Mouse (Mus musculus) brown adipose tissue, adult 24 weeks (tissue): ENCODE data around the gene Mycn. TPM values are rescaled to one million over a fixed set of nuclear protein-coding genes. Genes with fewer than 3 reads are reported as not detected.

Source experiments
- H3K27ac ChIP-seq: fragments of 200-500 bp; replicated peaks from 2 replicates; pipeline ENCODE4 v1.5.1; 2012; ENCODE audit warnings: low read depth, mild to moderate bottlenecking, low read length
- H3K4me1 ChIP-seq: fragments of 200-500 bp; 2 replicates; pipeline ENCODE4 v1.6.1; 2012; ENCODE audit warnings: low read length, mixed read lengths; ENCODE audit not compliant: control insufficient read depth, insufficient read depth, insufficient read length
- H3K4me3 ChIP-seq: fragments of 200-500 bp; 2 replicates; pipeline ENCODE4 v1.5.1; 2012; ENCODE audit warnings: low read depth, mild to moderate bottlenecking, low read length, moderate library complexity; ENCODE audit not compliant: insufficient read depth
- polyA plus RNA-seq: library from polyadenylated mRNA; stranded (reverse); fragments of >200 nt; gene quantifications from 2 replicates; pipeline ENCODE4 v1.2.4, GENCODE M21; 2012; ENCODE audit not compliant: missing spikeins, insufficient read depth, insufficient read length

Mycn gene
- polyA plus RNA-seq, 1 experiment: not detected

- peaks cover 9% of the 10 kb centered on the region; the same call in 1 of the 2 replicates for H3K4me1 ChIP-seq
- H3K27ac ChIP-seq: no peak overlapping the region
- peak overlapping the region; percentile 65 for H3K4me3 ChIP-seq
Measured at GRCm38 (mm10) chr12:12938850-12939249, 2.9 kb downstream of the Mycn start.

GRCm38 (mm10) chr12:12938361-12938760 is 3.4 kb downstream of the Mycn start:
- peaks cover 9% of the 10 kb centered on the region; the same call in 1 of the 2 replicates for H3K4me1 ChIP-seq
- H3K27ac ChIP-seq: no peak overlapping the region
- H3K4me3 ChIP-seq: peak overlapping the region; percentile 65

GRCm38 (mm10) chr12:12937746-12938145 is 4.0 kb downstream of the Mycn start:
- Histone ChIP-seq H3K4me1 (peaks cover 9% of the 10 kb centered on the region; the same call in 1 of the 2 replicates), H3K27ac (no peak overlapping the region), H3K4me3 (peak overlapping the region; percentile 65; the same call in 1 of the 2 replicates)

DNA sequence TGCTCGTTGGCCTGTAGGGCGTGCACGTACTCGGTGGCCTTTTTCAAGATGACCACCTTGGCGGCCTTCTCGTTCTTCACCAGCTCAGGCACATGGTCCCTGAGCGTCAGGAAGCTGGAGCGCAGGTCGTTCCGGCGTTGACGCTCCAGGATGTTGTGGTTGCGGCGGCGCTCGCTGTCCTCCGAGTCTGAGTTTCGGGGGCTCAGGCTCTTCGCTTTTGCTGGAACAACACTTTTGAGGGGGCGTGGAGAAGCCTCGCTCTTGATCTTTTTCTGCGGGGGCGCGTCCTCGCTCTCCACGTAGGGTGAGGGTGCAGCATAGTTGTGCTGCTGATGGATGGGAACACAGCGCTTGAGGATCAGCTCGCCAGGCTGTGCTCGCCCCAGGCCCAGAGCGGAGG is 4.6 kb downstream of the Mycn start:
- Histone ChIP-seq H3K4me1 (peaks cover 9% of the 10 kb centered on the region; the same call in 1 of the 2 replicates), H3K27ac (no peak overlapping the region), H3K4me3 (no peak overlapping the region)

DNA sequence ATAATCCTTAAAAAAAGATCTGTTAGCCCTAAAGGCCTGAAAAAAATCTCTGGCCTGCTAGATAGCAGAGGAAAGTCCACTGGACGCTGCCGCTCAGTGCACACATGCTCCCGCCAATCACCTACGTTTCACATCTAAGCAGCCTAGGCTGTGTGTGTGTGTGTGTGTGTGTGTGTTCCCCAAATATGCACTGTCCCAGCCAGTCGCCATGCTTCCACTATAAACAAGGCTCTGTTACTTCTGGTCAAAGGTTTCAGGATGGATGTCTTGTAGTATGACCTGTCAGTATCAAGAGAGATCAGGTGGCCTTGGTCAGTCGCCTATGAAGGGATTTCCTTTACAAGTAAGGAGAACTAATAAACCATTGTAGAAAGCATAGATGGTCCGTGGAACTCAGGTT is 9.5 kb downstream of the Mycn start:
- Histone ChIP-seq H3K4me1 (no peaks in the 10 kb centered on the region), H3K4me3 (no peak overlapping the region), H3K27ac (no peak overlapping the region)

GRCm38 (mm10) chr12:12928239-12928638 is 13.5 kb downstream of the Mycn start:
- Histone ChIP-seq H3K27ac (no peak overlapping the region), H3K4me3 (no peak overlapping the region), H3K4me1 (no peaks in the 10 kb centered on the region)

GRCm38 (mm10) chr12:12926975-12927527 is 14.7 kb downstream of the Mycn start:
- no peaks in the 10 kb centered on the region for H3K4me1 ChIP-seq
- no peak overlapping the region for H3K27ac ChIP-seq
- no peak overlapping the region for H3K4me3 ChIP-seq

- H3K4me1 ChIP-seq: no peaks in the 10 kb centered on the region
- no peak overlapping the region for H3K27ac ChIP-seq
- H3K4me3 ChIP-seq: no peak overlapping the region
Measured at GRCm38 (mm10) chr12:12924446-12924845, 17.3 kb downstream of the Mycn start.

- H3K4me1 ChIP-seq: no peaks in the 10 kb centered on the region
- H3K27ac ChIP-seq: no peak overlapping the region
- no peak overlapping the region for H3K4me3 ChIP-seq
Measured at GRCm38 (mm10) chr12:12920166-12921157, 21.3 kb downstream of the Mycn start.

- no peaks in the 10 kb centered on the region for H3K4me1 ChIP-seq
- H3K27ac ChIP-seq: no peak overlapping the region
Measured at GRCm38 (mm10) chr12:12916298-12916697, 25.4 kb downstream of the Mycn start.

DNA sequence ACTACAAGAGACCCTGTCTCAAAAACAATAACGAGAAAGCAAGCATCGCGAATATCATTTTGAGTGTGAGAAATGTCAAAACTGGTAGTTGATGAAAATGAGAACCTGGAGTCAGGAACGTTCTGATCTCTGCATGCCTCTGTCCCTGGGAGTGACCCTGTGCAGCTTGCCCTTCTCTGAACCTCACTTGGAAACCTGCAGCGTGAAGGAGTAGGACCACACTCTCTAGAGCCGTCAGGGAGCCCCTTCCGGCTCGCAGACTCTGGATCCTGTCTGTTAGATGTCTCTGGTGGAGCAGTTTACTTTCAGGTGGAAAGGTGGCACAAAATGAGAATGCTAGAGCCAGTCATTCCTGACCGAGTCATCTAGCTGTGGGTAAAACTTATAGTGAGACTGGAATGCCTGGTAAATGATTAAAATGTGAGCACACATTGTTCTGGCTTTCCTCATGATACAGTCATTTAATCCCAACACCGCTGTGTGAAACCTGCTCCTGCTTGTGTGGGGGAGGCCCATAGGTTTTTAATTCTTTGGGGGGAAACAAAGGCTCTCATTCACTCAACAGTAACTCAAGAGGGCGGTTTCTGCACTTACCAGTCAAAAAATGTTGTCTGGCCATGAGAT is 31.2 kb downstream of the Mycn start:
- H3K27ac ChIP-seq: no peak overlapping the region
- H3K4me1 ChIP-seq: no peaks in the 10 kb centered on the region
- no peak overlapping the region for H3K4me3 ChIP-seq

More at GRCm38 (mm10) chr12:12916298-12916697, 25.4 kb downstream of the Mycn start:
- no peak overlapping the region for H3K4me3 ChIP-seq

DNA sequence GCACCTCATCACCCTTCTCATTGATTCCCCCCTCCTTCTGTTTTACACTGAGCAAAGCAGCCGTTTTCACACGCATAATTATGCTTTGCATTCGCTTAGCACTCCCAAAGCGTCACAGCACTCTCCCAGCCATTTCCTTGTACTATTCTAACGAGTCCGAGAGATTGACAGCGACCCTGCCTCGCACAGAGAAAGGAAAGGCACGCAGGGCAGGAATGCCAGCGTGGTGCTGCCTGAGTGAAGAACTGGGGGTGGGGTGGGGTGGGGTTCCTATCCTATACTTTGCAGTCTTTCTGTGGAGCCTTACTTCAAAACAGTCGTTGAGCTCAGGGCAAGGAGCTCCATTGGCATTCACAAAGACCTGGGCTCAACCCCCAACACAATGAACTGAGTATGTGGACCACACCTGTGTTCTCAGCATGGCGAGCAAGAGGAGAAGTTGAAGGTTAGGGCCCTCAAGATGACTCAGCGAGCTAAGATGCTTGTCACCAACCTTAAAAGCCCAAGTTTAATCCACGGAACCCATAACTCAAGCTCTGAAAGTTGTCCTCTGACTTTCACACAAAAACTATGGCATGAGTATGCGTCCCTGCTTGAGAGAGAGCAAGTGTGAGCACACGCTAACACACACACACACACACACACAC is 32.0 kb downstream of the Mycn start:
- Histone ChIP-seq H3K4me1 (no peaks in the 10 kb centered on the region), H3K27ac (no peak overlapping the region), H3K4me3 (no peak overlapping the region)

DNA sequence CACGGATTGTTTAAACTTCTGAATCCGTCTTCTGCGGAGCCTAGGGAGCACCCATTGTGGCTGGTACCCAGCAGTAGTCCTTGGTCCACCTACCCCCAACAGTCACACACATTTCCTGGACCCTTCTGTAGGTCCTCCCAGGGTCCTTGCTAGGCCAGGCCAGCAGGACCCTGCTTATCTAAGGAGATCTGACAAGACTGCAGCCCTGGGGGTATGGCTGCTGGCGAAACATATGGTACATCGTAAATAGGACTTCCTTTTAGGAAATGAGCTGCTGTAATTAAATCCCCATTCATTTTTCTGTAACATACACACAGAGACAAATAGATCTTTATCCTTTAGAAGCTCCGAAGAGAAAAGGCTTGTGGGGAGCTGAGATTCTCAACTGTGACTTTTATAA is 34.9 kb downstream of the Mycn start:
- Histone ChIP-seq H3K27ac (no peak overlapping the region), H3K4me1 (no peaks in the 10 kb centered on the region), H3K4me3 (no peak overlapping the region)

DNA sequence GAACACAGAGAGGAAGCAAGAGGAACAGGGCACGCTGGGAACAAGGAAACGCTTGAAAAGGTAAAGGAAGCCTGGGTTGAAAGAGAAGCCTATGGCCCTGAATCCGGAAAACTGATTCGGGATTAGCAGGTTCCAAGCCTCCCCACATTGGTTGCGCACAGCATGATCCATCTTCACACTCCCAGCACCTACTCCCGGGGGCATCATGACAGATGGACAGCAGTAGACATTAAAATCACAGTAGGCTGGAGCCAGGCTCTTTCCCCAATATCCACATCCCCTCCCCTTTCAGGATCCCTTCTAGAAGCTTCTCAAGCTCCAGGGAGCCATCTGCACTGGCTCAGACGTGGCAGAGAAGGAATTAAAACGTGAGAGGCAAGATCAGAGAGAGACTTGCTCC is 35.4 kb downstream of the Mycn start:
- Histone ChIP-seq H3K4me1 (no peaks in the 10 kb centered on the region), H3K27ac (no peak overlapping the region)

GRCm38 (mm10) chr12:12905117-12905516 is 36.6 kb downstream of the Mycn start:
- Histone ChIP-seq H3K27ac (no peak overlapping the region), H3K4me3 (no peak overlapping the region), H3K4me1 (no peaks in the 10 kb centered on the region)

More for the DNA sequence above, 35.4 kb downstream of the Mycn start:
- no peak overlapping the region for H3K4me3 ChIP-seq
